Mouse (Mus musculus) C2C12 (cell line): ENCODE results near the gene Apobec3.

Experiments
- CTCF ChIP-seq: IDR thresholded peaks from one replicate; pipeline ENCODE4 v1.5.1; 2011; ENCODE audit not compliant: control insufficient read depth, insufficient read depth, insufficient read length
- MYOD1 ChIP-seq: IDR thresholded peaks from one replicate; pipeline ENCODE4 v1.6.1; 2011; ENCODE audit warnings: low read depth; ENCODE audit not compliant: control insufficient read depth, insufficient read length
- USF1 ChIP-seq: IDR thresholded peaks from one replicate; pipeline ENCODE4 v1.6.1; 2011; ENCODE audit warnings: low read depth, mild to moderate bottlenecking, control low read depth, moderate library complexity

DNA sequence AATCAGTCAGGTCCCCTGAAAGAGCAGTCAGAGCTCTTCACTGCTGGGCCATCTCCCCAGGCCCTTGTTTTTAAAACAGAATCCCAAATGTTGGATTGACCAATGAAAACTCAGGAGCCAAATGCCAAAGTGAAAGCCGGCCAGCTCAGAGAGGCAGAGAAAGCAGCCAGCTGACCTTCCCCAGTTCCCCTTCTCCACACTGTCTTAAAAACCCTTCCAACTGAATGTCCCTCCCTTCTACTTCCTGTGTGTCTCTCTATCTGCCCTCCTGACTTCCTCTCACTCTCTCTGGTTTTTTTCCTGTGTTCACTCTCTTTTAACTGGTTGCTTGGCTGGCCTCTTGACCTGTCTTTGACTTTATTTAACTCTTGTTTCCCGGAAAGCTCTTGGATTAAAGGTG lies 17.5 kb upstream of the Apobec3 start:
- TF ChIP-seq CTCF (no peak), MYOD1 (no peak), USF1 (no peak)
